Mouse (Mus musculus) layer of hippocampus, postnatal 36 days (tissue): ENCODE measurements around the gene Tet1. TPM values are rescaled to one million over a fixed set of nuclear protein-coding genes. Genes with fewer than 3 reads are reported as not detected.
"Not testable (repeated sequence)": the region's sequence is repeated elsewhere in the genome, so short reads cannot be mapped to it uniquely, and the experiment has no call there.

Experiments
- DNase-seq, 2 experiments: peaks; one replicate each; pipeline ENCODE4 v3.0.0; 2022
- total RNA-seq, 2 experiments: library from RNA; stranded (reverse); gene quantifications; 2 replicates each; pipeline ENCODE4 v1.2.3; 2021

Gene Tet1
- total RNA-seq, 2 experiments from 2014 or later, result 17.0 to 19.4 TPM

DNA sequence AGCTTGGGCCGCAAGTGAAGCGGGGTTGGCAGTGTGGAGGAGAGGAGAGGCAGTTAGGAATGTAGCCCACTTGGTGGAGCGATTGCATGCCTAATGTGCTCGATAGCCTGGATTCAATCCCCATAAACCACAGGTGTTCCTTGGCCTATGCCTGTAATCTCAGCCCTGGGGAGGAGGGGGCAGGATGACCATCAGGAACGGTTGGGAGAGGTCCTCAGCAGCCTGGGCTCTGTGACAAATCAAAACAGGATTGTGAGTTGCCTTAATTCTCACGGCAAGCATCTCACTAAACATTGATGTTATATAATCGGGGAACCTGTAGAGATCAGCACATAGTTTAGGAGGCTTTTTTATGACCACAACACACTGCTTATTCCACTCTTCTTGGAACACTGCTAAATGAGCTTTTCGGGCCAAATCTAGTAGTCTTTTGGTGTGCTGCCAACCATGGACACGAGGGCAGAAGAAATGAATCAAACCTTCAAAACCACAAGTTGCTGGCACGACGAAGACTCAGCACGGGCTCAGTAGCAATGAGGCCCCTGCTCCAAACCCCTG lies 61.6 kb downstream of the Tet1 start:
- peak; percentile 56 to 65 for DNase-seq

DNA sequence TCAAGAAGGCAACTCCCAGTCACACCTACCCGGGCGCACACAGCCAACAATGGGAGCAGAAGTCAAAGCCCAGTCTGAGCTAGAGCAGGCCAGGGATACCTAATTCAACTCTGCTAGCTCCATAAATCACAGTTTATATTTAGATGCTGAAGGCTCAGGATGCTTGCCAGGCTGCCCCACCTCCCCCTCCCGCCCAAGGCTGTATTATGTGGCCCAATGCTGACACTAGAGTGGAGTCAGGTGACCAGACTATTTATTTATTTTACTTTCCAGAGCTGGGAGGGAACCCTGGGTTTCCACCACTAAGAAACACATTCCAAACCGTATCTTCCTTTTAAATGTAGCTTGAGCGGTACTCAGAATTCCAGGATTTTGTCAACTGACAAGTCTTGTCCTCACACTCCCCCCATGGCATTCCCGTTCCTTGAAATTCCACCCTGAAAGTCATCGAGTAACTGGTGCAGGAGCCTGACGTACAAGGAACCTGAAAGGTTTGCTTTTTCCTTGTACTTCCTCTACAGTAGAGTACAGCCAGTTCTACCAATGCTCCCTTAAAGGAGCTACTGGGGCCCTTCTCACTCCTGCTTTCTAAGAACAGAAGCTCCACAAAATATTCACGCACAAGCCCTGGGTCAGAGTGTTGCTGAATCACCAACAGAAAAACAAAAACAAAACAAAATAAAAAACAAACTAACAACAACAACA lies 64.9 kb downstream of the Tet1 start:
- DNase-seq, result no peak

DNA sequence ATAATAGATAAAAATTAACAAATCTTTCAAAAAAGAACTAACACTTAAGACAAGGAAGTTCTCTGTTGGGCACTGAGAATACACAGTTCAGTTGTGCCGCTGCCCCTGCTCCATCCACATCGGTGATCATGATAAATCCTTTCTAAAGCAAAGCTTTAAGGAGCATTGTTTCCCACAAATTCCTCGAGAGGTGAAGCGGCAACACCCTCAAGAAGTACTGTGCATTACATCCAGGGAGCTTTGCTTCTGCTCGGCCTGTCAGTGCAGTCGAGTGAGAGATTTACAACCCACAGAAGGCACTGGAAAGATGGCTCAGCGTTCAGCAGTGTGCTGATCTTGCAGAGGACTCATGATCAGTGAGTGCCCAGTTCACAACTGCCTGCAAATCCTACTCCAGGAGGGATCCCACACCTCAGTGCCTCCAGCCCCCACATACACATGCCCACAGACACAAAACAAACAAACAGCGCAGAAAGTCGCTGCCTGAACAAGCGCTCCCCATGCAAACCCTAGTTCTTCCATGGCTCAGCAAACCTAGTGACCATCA lies 66.8 kb downstream of the Tet1 start:
- no peak for DNase-seq

DNA sequence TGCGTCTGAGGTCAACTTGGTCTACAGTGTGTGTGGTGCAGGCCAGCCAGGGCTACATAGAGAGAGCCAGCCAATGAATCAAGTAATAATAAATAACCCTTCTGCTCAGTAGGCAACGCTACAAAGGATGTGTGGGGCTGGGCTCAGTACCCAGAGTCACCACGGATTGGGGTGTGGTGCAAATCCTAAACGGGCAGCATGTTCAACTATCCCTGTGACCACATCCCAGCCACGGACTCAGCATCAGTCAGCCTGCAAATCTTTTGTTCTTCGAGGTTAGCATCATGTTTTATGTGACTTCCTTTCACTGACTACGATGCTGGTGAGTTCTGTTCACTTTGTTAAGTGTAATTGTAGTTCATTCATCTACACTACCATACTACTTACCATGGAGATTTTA lies 68.1 kb downstream of the Tet1 start:
- no peak for DNase-seq

DNA sequence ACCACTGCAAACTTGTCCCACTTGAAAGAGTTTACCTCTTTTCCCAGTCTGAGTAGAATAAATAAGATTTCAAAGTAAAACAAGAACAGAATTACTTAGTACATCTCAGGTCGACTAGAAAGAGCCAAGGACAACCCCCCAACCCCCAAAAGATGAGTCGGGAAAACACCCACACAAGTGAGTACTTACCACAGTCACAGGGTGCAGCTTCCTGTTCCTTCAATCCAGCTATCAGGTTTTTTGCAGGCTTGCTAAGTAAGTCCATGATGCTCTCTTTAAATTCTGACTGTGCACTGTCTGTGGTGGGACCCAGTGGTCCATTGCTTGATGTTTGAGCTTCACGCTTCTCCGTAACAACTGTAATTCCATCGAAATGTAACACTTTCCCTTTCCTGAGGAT lies 70.8 kb downstream of the Tet1 start:
- DNase-seq, result no peak

DNA sequence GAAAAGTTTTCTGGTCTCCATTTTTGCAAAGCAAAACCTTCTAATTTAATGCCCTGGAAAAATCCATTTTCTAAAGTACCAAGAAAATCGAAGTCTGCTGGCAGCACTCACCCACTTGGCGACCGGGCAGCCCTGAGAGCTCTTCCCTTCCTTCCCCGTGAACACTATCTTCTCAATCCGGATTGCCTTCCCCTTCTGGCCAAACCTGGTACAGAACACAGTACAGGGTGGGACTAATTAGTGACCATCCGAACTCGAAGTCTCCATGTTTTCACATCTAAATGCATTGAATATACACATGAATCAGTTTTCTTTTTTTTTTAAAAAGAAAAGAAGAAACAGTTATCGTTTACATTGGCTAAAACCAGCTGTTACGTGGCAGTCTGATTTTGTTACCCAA lies 76.0 kb downstream of the Tet1 start:
- no peak for DNase-seq

DNA sequence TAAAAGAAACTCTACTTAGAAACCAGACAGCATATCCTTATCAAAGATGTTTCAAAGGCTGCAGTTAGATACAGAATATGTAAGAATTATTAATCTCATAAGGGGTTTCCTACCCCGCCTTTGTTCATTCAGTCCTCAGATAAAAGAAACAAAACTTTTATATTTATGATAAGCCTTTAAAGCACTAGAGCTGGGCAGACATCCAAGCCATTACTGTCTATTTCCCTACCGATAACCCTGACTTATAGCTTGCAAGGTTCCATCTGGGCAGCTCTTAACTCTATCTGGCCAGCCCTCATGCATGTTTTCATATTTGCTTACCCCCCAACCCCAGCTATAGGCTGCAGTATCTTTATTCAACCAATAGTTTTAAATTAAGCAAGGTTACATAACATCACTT lies 77.2 kb downstream of the Tet1 start:
- no peak for DNase-seq

DNA sequence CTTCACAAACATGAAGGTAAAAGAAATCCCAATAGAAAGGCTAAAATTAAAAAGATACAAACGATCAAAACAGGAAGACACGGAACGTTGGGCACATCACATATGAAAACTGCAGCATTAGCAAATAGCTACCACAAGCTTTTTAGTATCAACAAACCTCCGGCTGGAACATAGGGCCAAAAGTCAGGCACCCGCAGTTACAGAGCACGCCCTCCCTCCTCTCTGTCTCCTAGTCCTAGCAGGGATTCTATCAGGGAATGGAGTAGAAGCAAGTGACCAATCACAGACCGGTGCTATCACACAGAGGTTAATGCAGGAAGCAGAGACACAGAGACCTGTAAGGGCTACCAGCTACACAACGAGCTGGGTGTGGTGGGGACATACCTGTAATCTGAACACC lies 84.3 kb downstream of the Tet1 start:
- DNase-seq, result no peak

DNA sequence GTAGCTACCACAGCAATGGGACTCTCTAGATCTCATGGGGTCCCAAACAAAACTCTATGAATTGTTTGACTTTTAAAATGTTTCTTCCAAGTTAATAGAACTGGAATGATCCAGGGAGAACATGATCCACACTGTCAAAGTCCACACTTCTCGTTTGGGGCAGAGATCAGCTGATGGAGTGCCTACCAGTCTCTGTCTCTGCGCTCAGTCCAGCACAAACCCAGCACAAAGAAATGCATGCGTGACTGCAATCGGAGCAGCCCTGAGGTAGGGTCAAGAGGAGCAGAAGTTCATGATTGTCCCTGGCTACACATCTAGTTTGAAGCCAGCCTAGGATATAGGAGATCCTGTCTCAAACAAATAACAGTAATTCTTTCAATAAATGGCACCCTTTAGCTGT lies 85.4 kb downstream of the Tet1 start:
- DNase-seq, result no peak

DNA sequence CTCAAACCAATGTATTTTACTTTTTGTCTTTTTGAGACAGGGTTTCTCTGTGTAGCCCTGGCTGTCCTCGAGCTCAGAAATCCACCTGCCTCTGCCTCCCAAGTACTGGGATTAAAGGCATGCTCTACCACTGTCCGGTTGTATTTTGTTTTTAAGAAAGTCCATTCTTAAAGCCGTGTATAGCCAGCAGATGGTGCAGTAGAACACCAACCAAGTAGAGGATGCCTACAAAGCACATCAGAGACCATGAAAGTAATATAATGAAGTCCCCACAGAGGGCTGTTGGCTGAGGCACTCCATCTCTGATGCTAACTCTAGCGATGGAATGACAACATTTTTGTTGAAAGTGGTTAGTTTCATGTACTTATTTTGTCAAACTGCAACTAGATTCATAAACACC lies 98.8 kb downstream of the Tet1 start:
- DNase-seq, result no peak

DNA sequence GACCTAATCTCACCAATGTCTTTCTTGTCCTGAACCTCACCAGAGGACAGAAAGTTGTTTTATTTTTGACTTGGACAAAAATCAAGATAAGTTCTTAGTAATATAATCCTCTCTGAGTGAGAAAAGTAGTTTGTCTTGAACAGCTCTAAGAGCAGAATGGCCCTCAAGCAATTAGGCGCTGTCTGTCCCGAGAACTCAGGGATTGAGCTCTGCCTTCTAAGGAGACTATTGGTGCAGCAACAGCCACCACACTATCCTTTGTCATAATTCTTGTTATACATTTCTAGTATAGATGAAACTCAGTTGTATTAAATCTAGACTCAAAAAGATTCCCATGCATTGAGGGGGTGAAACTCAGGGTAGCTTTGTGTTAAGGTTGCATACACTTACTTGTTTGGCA lies 100.0 kb downstream of the Tet1 start:
- DNase-seq, result no peak

DNA sequence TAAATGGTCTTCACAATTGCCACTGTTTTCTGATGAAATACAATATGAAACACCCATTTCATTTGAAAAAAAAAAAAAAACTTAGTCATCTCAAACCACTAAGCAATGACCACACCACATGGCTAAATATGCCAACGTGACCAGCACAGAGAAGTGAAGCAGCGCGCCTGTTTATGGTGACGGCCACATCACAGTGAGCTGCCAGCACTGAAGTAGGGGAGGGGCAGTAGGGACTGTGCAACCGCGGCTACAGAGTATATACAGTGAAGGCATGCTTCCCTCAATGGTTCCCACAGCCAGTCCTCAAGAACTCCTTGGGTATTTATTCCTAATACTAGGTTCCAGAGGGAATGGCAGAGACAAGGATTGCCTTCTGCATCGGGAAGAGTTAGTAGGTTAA lies 100.5 kb downstream of the Tet1 start:
- DNase-seq, result no peak

DNA sequence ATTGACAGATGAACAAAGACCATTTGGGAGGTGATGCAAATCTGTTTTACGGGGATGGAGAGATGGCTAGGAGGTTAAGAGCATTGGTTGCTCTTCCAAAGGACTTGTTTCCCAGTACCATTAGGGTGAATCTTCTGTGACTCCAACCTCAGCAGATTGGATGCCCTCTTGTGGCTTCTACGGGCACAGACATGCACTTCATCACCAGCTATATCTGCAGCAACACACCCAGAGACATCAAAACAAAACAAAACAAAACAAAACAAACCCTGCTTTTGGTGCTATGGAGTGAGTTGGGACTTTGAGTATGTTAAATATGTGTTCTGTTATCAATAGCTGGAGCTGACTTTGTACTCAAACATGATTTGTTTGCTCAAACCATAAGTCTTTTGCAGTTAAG lies 104.7 kb downstream of the Tet1 start:
- no peak for DNase-seq

DNA sequence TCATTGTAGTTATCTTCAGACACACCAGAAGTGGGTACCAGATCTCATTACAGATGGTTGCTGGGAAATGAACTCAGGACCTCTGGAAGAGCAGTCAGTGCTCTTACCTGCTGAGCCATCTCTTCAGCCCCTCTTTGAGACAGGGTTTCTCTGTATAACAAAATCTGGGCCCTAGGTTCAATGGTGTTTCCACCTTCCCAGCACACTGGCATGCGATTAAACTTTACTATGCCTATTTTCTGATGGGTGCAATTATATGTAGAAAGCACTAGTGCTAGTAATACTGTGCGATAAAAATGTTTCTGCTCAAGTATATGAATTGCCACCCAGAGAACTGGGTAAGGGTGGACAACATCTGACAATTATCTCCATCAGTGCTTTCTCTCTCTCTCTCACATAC lies 105.5 kb downstream of the Tet1 start:
- no peak for DNase-seq

DNA sequence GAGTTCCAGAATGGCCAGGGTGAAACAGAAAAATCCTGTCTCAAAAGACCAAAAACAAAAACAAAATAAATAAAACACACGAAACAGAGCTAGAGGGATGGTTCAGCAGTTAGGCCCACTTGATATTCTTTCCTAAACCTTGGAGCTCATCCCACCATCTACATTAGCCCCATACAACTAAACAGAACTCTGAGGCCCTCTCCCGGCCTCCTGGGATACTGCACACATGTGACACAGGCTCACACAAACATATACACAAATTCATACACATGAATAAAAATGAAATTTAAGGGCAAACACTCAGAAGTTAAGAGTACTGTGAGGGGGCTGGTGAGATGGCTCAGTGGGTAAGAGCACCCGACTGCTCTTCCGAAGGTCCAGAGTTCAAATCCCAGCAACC lies 114.6 kb downstream of the Tet1 start:
- no peak for DNase-seq

DNA sequence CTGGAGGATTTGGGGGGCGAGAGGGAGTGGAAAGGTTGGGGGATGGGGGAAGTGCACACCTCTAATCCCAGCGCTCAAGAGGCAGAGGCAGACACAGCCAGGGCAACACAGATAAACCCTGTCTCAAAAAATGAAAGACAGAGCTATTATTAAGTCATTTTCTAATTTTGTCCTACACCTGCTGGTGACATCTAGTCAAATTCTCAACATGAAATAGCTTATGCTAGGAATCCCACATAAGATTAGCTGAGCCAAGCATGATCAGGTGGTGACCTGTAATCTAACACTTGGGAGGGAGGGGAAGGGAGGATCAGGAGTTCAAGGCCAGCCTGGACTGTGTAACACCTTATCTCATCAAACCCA lies 115.7 kb downstream of the Tet1 start:
- DNase-seq, result no peak

DNA sequence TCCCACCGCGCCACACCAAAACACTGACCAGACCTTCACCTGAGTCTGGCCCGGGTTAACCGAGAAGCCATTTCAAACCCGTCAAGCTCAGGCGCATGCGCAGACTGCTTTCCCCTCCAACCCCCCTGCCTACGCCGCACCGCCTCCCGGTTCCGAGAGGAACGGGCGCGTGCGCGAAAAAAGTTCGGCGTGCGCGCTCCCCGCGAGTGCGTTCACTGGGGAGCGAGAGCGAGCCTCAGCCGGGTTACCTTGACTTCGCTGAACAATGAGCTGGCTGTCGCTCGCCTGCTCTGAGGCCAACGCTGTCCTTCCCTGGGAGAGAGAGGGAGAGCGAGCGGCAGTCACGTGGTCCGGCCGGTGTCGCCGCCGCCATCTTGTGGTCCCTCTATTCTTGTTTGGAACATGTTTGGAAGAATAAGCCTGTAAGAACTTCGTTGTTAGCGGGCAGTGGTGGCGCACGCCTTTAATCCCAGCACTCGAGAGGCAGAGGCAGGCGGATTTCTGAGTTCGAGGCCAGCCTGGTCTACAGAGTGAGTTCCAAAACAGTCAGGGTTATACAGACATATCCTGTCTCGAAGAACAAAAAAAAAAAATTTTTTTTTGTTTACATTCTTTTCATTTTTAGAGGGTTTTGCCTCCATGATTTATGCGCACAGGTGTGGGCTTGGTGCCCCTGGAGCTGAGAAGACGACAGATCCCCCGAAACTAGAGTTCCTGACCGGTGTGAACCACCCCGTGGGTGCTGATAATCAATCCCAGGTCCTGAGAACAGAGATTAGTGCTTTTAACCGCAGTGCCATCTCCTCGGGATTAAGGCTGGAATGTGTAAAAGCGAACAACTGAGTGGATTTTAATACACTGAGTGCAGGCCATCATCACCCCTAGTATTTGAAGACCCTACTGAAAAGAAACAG lies 116.4 kb downstream of the Tet1 start, which contains the start of gene Ccar1:
TSS of gene Ccar1 (minus strand) at position 110 of the 914 bp plus-strand sequence.
- DNase-seq, result peak; percentile 98 to 99

DNA sequence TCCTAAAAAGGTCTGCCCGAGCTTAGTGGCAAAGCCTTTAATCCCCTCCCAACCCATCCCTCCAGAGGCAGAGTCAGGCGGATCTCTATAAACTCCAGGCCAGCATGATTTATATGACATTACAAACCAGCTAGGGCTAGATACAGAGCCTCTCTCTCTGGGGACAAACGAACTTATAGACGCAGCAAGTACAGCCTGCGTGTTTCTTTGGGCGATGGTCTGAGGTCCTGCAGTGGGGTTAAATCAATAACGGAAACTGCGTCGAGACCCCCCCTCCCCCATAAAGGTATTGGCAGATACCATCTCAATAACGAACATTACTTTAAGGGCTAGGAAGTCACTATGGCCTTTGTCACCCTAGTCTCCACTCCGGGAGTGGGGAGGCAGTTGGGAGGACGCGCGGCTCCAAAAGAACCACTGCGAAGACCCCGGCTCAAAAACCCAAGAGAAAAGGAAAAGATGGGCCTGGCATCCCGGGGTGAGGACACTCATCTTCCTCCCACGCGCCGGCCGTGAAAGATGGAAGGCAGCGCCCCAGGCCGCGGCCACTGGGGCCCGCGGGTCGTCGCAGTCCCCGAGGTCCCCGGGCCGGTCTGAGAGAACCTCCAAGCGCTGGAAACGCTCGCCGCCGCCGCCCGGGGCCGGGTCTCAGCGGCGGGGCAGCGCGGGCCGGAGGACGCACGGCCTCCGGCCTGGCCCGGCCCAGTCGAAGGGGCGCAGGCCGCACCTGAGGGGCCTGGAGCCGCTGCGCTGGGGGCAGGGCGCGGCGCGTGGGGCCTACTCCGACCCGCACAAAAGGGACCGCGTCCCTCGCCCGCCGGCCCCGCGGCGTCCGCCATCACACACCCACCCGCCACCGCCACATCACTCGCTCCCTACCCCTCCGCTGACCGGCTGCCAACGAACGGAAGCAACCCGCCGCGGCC lies 117.3 kb downstream of the Tet1 start:
- DNase-seq, result peak in 1 of 2 experiments; percentile 27

DNA sequence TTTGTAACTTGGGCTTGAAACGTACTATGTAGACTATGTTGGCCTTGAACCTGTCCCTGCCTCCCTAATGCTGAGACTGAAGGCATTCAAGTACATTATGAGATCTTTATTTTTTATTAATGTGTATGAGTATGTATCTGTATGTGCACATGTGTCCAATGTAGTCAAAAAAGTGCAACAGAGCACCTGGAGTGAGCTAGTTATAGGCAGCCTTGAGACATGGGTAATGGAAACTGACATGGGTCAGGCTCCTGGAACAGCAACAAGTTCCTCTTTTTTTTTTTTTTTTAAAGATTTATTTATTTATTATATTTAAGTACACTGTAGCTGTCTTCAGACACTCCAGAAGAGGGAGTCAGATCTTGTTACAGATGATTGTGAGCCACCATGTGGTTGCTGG lies 127.0 kb downstream of the Tet1 start:
- not testable (repeated sequence) for DNase-seq
